ENCODE assay signal across 34 mouse cellular contexts in genomic region chr1:82537848-82538247, GRCm38 (mm10). TPM values are rescaled to one million over a fixed set of nuclear protein-coding genes. Genes with fewer than 3 reads are reported as not detected.
DNase-seq lines count a peak whose midpoint lies in the region; ATAC-seq and TF ChIP-seq lines count a peak whose summit lies in the region.
"Had no signal": no experiment of that assay in that cellular context is flagged by ENCODE, and none has a peak within 500 bp of the region (broad histone marks: within the 10 kb centered on the region; RNA-seq: fewer than 3 reads in every experiment).

No protein-coding gene starts in this region.

- H3K9ac ChIP-seq in heart, postnatal 0 days (replicated peaks; ENCODE audit: low read depth, low read length): no peak overlapping the region
- no peak overlapping the region for H3K9ac ChIP-seq in limb, embryonic 11.5 days (ENCODE audit: low read length)
- H3K9ac ChIP-seq: embryonic facial prominence, embryonic 12.5 days; forebrain, embryonic 15.5 days; heart, embryonic 15.5 days; hindbrain, embryonic 15.5 days; liver, embryonic 13.5 days; stomach, embryonic 15.5 days had no signal

- no peak overlapping the region for H3K4me3 ChIP-seq in heart, postnatal 0 days (ENCODE audit: low read depth, low read length)
- H3K4me3 ChIP-seq in limb, embryonic 11.5 days (ENCODE audit: low read depth, low read length): no peak overlapping the region
- H3K4me3 ChIP-seq in limb, embryonic 10.5 days: no peak overlapping the region
- H3K4me3 ChIP-seq: embryonic facial prominence, embryonic 12.5 days; forebrain, embryonic 15.5 days; heart, embryonic 10.5 days; heart, embryonic 15.5 days; hindbrain, embryonic 15.5 days; layer of hippocampus, adult 2 months; left cerebral cortex, adult 2 months; liver, embryonic 13.5 days; stomach, embryonic 15.5 days had no signal

- no peaks in the 10 kb centered on the region for H3K36me3 ChIP-seq in heart, postnatal 0 days (replicated peaks; ENCODE audit: control insufficient read depth, insufficient read depth, low read length)
- no peaks in the 10 kb centered on the region for H3K36me3 ChIP-seq in limb, embryonic 11.5 days (ENCODE audit: control insufficient read depth, insufficient read depth, low read length)
- no peaks in the 10 kb centered on the region for H3K36me3 ChIP-seq in limb, embryonic 10.5 days
- H3K36me3 ChIP-seq: embryonic facial prominence, embryonic 12.5 days; forebrain, embryonic 15.5 days; heart, embryonic 10.5 days; heart, embryonic 15.5 days; hindbrain, embryonic 15.5 days; liver, embryonic 13.5 days; stomach, embryonic 15.5 days had no signal

- no peaks in the 10 kb centered on the region for H3K27me3 ChIP-seq in heart, postnatal 0 days (ENCODE audit: control insufficient read depth, insufficient read depth, low read length)
- H3K27me3 ChIP-seq in limb, embryonic 11.5 days (ENCODE audit: control insufficient read depth, insufficient read depth, low read length): no peaks in the 10 kb centered on the region
- no peaks in the 10 kb centered on the region for H3K27me3 ChIP-seq in limb, embryonic 10.5 days (ENCODE audit: low read depth, poor library complexity, severe bottlenecking)
- H3K27me3 ChIP-seq: embryonic facial prominence, embryonic 12.5 days; forebrain, embryonic 15.5 days; heart, embryonic 15.5 days; hindbrain, embryonic 15.5 days; liver, embryonic 13.5 days; stomach, embryonic 15.5 days had no signal

- peaks cover 10% of the 10 kb centered on the region for H3K4me1 ChIP-seq in heart, postnatal 0 days (ENCODE audit: control insufficient read depth, insufficient read depth)
- no peaks in the 10 kb centered on the region for H3K4me1 ChIP-seq in limb, embryonic 11.5 days (ENCODE audit: control insufficient read depth, insufficient read depth, low read length)
- H3K4me1 ChIP-seq in limb, embryonic 10.5 days: peaks cover 3% of the 10 kb centered on the region; the same call in 1 of the 2 replicates
- H3K4me1 ChIP-seq: embryonic facial prominence, embryonic 12.5 days; heart, embryonic 10.5 days; heart, embryonic 15.5 days; liver, embryonic 13.5 days; stomach, embryonic 15.5 days had no signal

- DNase-seq in heart, postnatal 0 days (ENCODE audit: low spot score): peak; percentile 4
- no peak for DNase-seq in heart, postnatal 4 days
- DNase-seq in limb, embryonic 11.5 days (ENCODE audit: low spot score): no peak
- no peak for DNase-seq in limb, embryonic 10.5 days (ENCODE audit: low spot score)
- peak; percentile 39 for DNase-seq in embryo, embryonic 11 days
- DNase-seq in thymus, postnatal 14 days: no peak
- DNase-seq in cerebellum, adult 9-11 months: no peak
- DNase-seq: adrenal gland, postnatal 25 days; cerebellum, adult 11-12 months; cerebellum, postnatal 10 days; gastrocnemius, postnatal 14 days; kidney, adult 2 months; kidney, postnatal 36 days; liver, embryonic 13.5 days; lung, adult 18-20 months; lung, postnatal 4 days; midbrain, embryonic 14.5 days; right cerebral cortex, postnatal 25 days had no signal

- 64% methylated on average over 3 of the region's 3 CpGs for WGBS in heart, postnatal 0 days
- 51% methylated on average over 3 of the region's 3 CpGs for WGBS in limb, embryonic 11.5 days
- 48% methylated on average over 3 of the region's 3 CpGs for WGBS in limb, embryonic 10.5 days

- no peak overlapping the region for H3K27ac ChIP-seq in heart, postnatal 0 days (ENCODE audit: low read depth)
- no peak overlapping the region for H3K27ac ChIP-seq in limb, embryonic 11.5 days (replicated peaks; ENCODE audit: low read depth, low read length)
- H3K27ac ChIP-seq in limb, embryonic 10.5 days: no peak overlapping the region
- H3K27ac ChIP-seq: embryonic facial prominence, embryonic 12.5 days; forebrain, embryonic 15.5 days; heart, embryonic 10.5 days; heart, embryonic 15.5 days; hindbrain, embryonic 15.5 days; layer of hippocampus, adult 2 months; left cerebral cortex, adult 2 months; liver, embryonic 13.5 days; stomach, embryonic 15.5 days had no signal

- TF ChIP-seq CTCF in heart, postnatal 0 days (IDR thresholded peaks at IDR 0.05; ENCODE audit: low read depth): no peak

- no peak for ATAC-seq in heart, postnatal 0 days (ENCODE audit: insufficient read depth, low read depth)
- peak; percentile 54 for ATAC-seq in limb, embryonic 11.5 days (ENCODE audit: insufficient number of reproducible peaks, low FRiP score, low TSS enrichment, low read depth)
- ATAC-seq: lung, postnatal 0 days had no signal

- TF ChIP-seq EP300 in heart, postnatal 0 days (IDR thresholded peaks at IDR 0.05; ENCODE audit: low read depth): no peak

- H3K4me2 ChIP-seq in heart, postnatal 0 days (ENCODE audit: low read depth, low read length): no peak overlapping the region
- H3K4me2 ChIP-seq in limb, embryonic 11.5 days (ENCODE audit: low read depth, severe bottlenecking): no peak overlapping the region
- H3K4me2 ChIP-seq: embryonic facial prominence, embryonic 12.5 days; forebrain, embryonic 15.5 days; heart, embryonic 15.5 days; hindbrain, embryonic 15.5 days; liver, embryonic 13.5 days; stomach, embryonic 15.5 days had no signal

- H3K9me3 ChIP-seq in heart, postnatal 0 days (replicated peaks; ENCODE audit: control insufficient read depth, low read length): no peaks in the 10 kb centered on the region
- H3K9me3 ChIP-seq in limb, embryonic 11.5 days (ENCODE audit: control insufficient read depth, low read length): no peaks in the 10 kb centered on the region
- no peaks in the 10 kb centered on the region for H3K9me3 ChIP-seq in limb, embryonic 10.5 days (replicated peaks)
- H3K9me3 ChIP-seq: embryonic facial prominence, embryonic 12.5 days; forebrain, embryonic 15.5 days; heart, embryonic 10.5 days; heart, embryonic 15.5 days; hindbrain, embryonic 15.5 days; liver, embryonic 13.5 days; stomach, embryonic 15.5 days had no signal

RNA-seq across cellular contexts. Expression of gene Col4a4, which starts 48.8 kb away (rescaled TPM):
- 0.53 and 1.9 TPM in 2 replicates for total RNA-seq in heart, postnatal 0 days (2014; rRNA removed; ENCODE audit: low replicate concordance)
- 0.89 and 1.3 TPM in 2 replicates for polyA plus RNA-seq in heart, postnatal 0 days (2015; fragmentation: Nextera tagmentation; extraction: Ambion mirVana)
- 1 to 10 TPM; 4.1 to 5.0 TPM for total RNA-seq in heart, postnatal 4 days (2021)
- polyA plus RNA-seq in limb, embryonic 11.5 days (2014; fragmentation: Nextera tagmentation; extraction: Ambion mirVana): 0.03 and 0.10 TPM in 2 replicates
- polyA plus RNA-seq in limb, embryonic 10.5 days (2016; fragmentation: Nextera tagmentation; extraction: Ambion mirVana): 0.05 TPM in 1 of 2 replicates, not detected in the other
- total RNA-seq: granulocyte monocyte progenitor cell, adult 5-6 weeks; hematopoietic stem cell, adult 5-6 weeks; megakaryocyte-erythroid progenitor cell, adult 5-6 weeks; MEL; monocyte, adult 5-6 weeks; neutrophil, adult 5-6 weeks had no signal

RNA-seq across cellular contexts. Expression of gene Col4a3, which starts 48.9 kb away (rescaled TPM):
- 0.08 and 9.9 TPM in 2 replicates for total RNA-seq in heart, postnatal 0 days (2014; rRNA removed; ENCODE audit: low replicate concordance)
- 0.58 and 0.63 TPM in 2 replicates for polyA plus RNA-seq in heart, postnatal 0 days (2015; fragmentation: Nextera tagmentation; extraction: Ambion mirVana)
- 1 to 10 TPM; 1.6 to 2.6 TPM for total RNA-seq in heart, postnatal 4 days (2021)
- polyA plus RNA-seq in limb, embryonic 11.5 days (2014; fragmentation: Nextera tagmentation; extraction: Ambion mirVana): 0.03 and 0.06 TPM in 2 replicates
- polyA plus RNA-seq in limb, embryonic 10.5 days (2016; fragmentation: Nextera tagmentation; extraction: Ambion mirVana): 0.03 and 0.04 TPM in 2 replicates
- total RNA-seq: common myeloid progenitor, adult 5-6 weeks; granulocyte monocyte progenitor cell, adult 5-6 weeks; hematopoietic stem cell, adult 5-6 weeks; megakaryocyte-erythroid progenitor cell, adult 5-6 weeks; monocyte, adult 5-6 weeks; neutrophil, adult 5-6 weeks had no signal

Comparison
In these comparisons a context has a peak if more than half of its experiments do, and no peak if none do; other contexts are left out.
1. DNase-seq: peak in heart, postnatal 0 days (single experiment) and embryo, embryonic 11 days (single experiment); none in heart, postnatal 4 days (single experiment), limb, embryonic 11.5 days (single experiment), limb, embryonic 10.5 days (single experiment), thymus, postnatal 14 days (single experiment) and cerebellum, adult 9-11 months (single experiment).